Mouse (Mus musculus): ENCODE results near the gene Anxa4. TPM values are rescaled to one million over a fixed set of nuclear protein-coding genes. Genes with fewer than 3 reads are reported as not detected.

Anxa4 gene
- polyA plus RNA-seq, 1 experiment from 2014 or later, result 137 TPM

DNA sequence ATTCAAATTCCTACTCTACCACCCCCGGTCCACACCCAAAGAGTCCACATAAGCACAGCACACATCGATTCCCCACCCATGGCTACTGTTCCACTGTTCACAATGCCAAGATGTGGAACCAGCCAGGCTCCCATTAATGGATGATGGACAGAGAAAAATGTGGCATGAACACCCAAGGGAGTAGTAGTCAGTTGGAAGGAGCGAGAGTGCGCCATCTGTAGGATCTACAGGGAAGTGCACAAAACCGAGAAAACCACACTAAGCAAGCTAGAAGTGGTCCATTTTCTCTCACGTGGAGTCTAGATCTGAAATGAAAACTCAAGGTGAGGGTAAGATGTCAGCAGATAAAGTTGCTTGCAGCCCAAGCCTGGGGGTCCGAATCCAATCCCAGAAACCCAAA is 27.3 kb upstream of the Anxa4 start:
- no peak overlapping the region for H3K9ac ChIP-seq
- no peaks in the 10 kb centered on the region for H3K27me3 ChIP-seq (replicated peaks)
- no peak for ATAC-seq (ENCODE audit: insufficient read depth, low FRiP score, low read depth)
- peaks cover 11% of the 10 kb centered on the region for H3K4me1 ChIP-seq
- H3K4me2 ChIP-seq, result no peak overlapping the region
- H3K4me3 ChIP-seq (replicated peaks), result no peak overlapping the region
- H3K36me3 ChIP-seq, result no peaks in the 10 kb centered on the region
- no peaks in the 10 kb centered on the region for H3K9me3 ChIP-seq
- 57% methylated on average over 7 of the region's 7 CpGs for WGBS
- H3K27ac ChIP-seq, result no peak overlapping the region

DNA sequence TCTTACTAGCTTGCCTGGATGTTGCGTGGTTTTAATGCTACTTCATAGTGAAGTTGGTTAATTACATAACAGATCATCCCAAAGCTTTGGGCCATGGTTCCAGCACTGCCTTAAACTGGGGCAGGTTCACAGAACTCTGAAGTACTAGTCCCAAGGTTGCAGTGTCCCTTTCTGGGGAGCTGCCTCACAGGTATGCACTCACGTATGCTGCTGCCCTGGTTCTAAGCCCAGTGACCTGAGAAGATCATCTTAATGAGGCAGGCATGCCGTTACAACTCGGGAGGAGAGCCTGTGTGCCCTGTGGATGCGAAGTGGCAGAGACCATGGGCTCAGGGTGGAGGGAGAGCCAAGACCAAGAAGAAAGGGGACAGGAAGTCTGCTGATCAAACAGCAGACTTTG is 26.5 kb upstream of the Anxa4 start:
- no peaks in the 10 kb centered on the region for H3K27me3 ChIP-seq (replicated peaks)
- WGBS, result 76% methylated on average over 5 of the region's 5 CpGs

DNA sequence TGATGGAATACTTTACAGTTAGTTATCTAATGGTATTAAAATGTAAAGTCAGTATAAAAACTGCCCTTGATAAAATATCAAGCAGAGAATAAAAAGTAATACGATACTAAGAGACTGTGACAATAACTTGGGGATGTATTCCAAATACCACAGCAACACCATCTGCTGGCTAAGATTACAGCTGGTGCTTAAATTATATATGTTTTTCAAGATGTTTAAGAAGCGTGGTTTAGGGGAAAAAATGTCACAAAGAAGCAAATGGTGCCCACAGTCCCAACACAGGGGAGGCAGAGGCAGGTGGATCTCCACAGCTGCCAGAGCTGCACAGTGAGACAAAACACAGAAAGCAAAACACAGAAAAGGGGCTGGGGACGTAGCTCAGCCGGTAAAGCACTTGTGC is 25.5 kb upstream of the Anxa4 start:
- H3K27me3 ChIP-seq (replicated peaks), result no peaks in the 10 kb centered on the region
- 68% methylated on average over 4 of the region's 4 CpGs for WGBS
- peaks cover 14% of the 10 kb centered on the region for H3K4me1 ChIP-seq
- no peak overlapping the region for H3K27ac ChIP-seq
- H3K4me3 ChIP-seq (replicated peaks), result no peak overlapping the region
- no peak overlapping the region for H3K4me2 ChIP-seq
- H3K36me3 ChIP-seq, result no peaks in the 10 kb centered on the region
- no peak overlapping the region for H3K9ac ChIP-seq
- ATAC-seq (ENCODE audit: insufficient read depth, low FRiP score, low read depth), result no peak
- H3K9me3 ChIP-seq, result no peaks in the 10 kb centered on the region

More for the DNA sequence above, 26.5 kb upstream of the Anxa4 start:
- no peak overlapping the region for H3K4me3 ChIP-seq (replicated peaks)
- H3K4me1 ChIP-seq, result peaks cover 14% of the 10 kb centered on the region
- no peak overlapping the region for H3K4me2 ChIP-seq
- ATAC-seq (ENCODE audit: insufficient read depth, low FRiP score, low read depth), result no peak
- no peak overlapping the region for H3K27ac ChIP-seq
- no peaks in the 10 kb centered on the region for H3K9me3 ChIP-seq
- H3K9ac ChIP-seq, result no peak overlapping the region
- H3K36me3 ChIP-seq, result no peaks in the 10 kb centered on the region

GRCm38 (mm10) chr6:86816586-86816985 is 23.2 kb upstream of the Anxa4 start:
- WGBS, result 24% methylated on average over 8 of the region's 8 CpGs
- Histone ChIP-seq H3K9me3 (no peaks in the 10 kb centered on the region), H3K27me3 (replicated peaks) (no peaks in the 10 kb centered on the region), H3K9ac (no peak overlapping the region), H3K4me2 (no peak overlapping the region), H3K36me3 (no peaks in the 10 kb centered on the region), H3K4me3 (replicated peaks) (no peak overlapping the region), H3K27ac (no peak overlapping the region), H3K4me1 (0 out of 2 replicates have a peak, but pooled peaks cover 3% of the 10 kb centered on the region)
- no peak for ATAC-seq (ENCODE audit: insufficient read depth, low FRiP score, low read depth)

- no peaks in the 10 kb centered on the region for H3K27me3 ChIP-seq (replicated peaks)
- H3K9ac ChIP-seq, result no peak overlapping the region
- no peaks in the 10 kb centered on the region for H3K36me3 ChIP-seq
- 5% methylated on average over 6 of the region's 7 CpGs for WGBS
- 0 out of 2 replicates have a peak, but pooled peaks cover 3% of the 10 kb centered on the region for H3K4me1 ChIP-seq
- H3K4me2 ChIP-seq, result peak overlapping the region; percentile 41
- no peaks in the 10 kb centered on the region for H3K9me3 ChIP-seq
- no peak for ATAC-seq (ENCODE audit: insufficient read depth, low FRiP score, low read depth)
- H3K27ac ChIP-seq, result no peak overlapping the region
- 0 out of 2 replicates have a peak overlapping the region, but pooled peaks have one; percentile 1 for H3K4me3 ChIP-seq (replicated peaks)
These were observed 22.1 kb upstream of the Anxa4 start for GRCm38 (mm10) chr6:86815436-86815835.

GRCm38 (mm10) chr6:86814926-86815325 is 21.5 kb upstream of the Anxa4 start:
- WGBS, result 39% methylated on average over 3 of the region's 3 CpGs
- no peak overlapping the region for H3K4me3 ChIP-seq (replicated peaks)
- H3K4me1 ChIP-seq, result 0 out of 2 replicates have a peak, but pooled peaks cover 3% of the 10 kb centered on the region
- no peak overlapping the region for H3K27ac ChIP-seq
- H3K27me3 ChIP-seq (replicated peaks), result no peaks in the 10 kb centered on the region
- no peak overlapping the region for H3K9ac ChIP-seq
- no peaks in the 10 kb centered on the region for H3K36me3 ChIP-seq
- H3K4me2 ChIP-seq, result peak overlapping the region; percentile 41; the same call in 1 of the 2 replicates
- ATAC-seq (ENCODE audit: insufficient read depth, low FRiP score, low read depth), result no peak
- H3K9me3 ChIP-seq, result no peaks in the 10 kb centered on the region

GRCm38 (mm10) chr6:86813341-86813740 is 20.0 kb upstream of the Anxa4 start:
- 15% methylated on average over 3 of the region's 3 CpGs for WGBS
- H3K27me3 ChIP-seq (replicated peaks), result no peaks in the 10 kb centered on the region
- ATAC-seq (ENCODE audit: insufficient read depth, low FRiP score, low read depth), result no peak

GRCm38 (mm10) chr6:86812919-86813318 is 19.5 kb upstream of the Anxa4 start:
- WGBS, result 49% methylated on average over 4 of the region's 4 CpGs
- Histone ChIP-seq H3K36me3 (no peaks in the 10 kb centered on the region), H3K4me1 (0 out of 2 replicates have a peak, but pooled peaks cover 3% of the 10 kb centered on the region), H3K9me3 (no peaks in the 10 kb centered on the region), H3K27me3 (replicated peaks) (no peaks in the 10 kb centered on the region), H3K9ac (no peak overlapping the region), H3K27ac (no peak overlapping the region), H3K4me3 (replicated peaks) (no peak overlapping the region), H3K4me2 (no peak overlapping the region)
- no peak for ATAC-seq (ENCODE audit: insufficient read depth, low FRiP score, low read depth)

More at GRCm38 (mm10) chr6:86813341-86813740, 20.0 kb upstream of the Anxa4 start:
- H3K9ac ChIP-seq, result no peak overlapping the region
- no peak overlapping the region for H3K4me3 ChIP-seq (replicated peaks)
- no peak overlapping the region for H3K4me2 ChIP-seq
- H3K9me3 ChIP-seq, result no peaks in the 10 kb centered on the region
- H3K4me1 ChIP-seq, result 0 out of 2 replicates have a peak, but pooled peaks cover 3% of the 10 kb centered on the region
- no peak overlapping the region for H3K27ac ChIP-seq
- H3K36me3 ChIP-seq, result no peaks in the 10 kb centered on the region

DNA sequence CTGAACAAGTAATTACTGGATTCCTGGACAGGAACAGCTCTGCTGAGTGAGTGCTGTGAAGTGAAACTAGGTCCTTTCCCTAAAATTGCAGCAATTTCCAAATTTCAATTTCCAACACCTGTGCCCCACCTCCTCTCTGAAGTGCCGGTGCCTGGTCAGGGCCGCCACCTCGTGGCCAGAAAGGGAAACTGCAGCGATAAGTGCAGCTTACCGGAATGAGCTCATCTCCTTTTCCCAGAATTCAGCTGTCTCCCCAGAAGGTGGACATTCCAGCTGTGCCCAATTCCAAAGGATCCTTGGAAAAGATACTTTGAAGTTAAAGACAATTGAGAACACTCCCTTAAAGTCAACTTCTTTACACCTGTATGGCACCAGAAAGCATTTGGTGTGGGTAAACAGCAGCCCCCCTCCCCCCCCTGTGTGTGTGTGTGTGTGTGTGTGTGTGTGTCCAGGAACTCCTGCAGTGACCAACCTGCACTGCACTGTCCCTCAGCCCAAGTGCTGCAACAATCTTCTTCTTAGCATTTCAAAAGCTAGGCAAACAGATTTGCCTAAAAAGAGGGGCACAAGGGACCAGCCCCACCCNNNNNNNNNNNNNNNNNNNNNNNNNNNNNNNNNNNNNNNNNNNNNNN is 13.2 kb upstream of the Anxa4 start:
- ATAC-seq (ENCODE audit: insufficient read depth, low FRiP score, low read depth), result no peak
- no peak overlapping the region for H3K9ac ChIP-seq
- no peak overlapping the region for H3K4me2 ChIP-seq
- H3K27ac ChIP-seq, result no peak overlapping the region
- H3K9me3 ChIP-seq, result no peaks in the 10 kb centered on the region
- H3K4me1 ChIP-seq, result no peaks in the 10 kb centered on the region
- 3% methylated on average over 5 of the region's 5 CpGs for WGBS
- no peaks in the 10 kb centered on the region for H3K27me3 ChIP-seq (replicated peaks)
- H3K36me3 ChIP-seq, result no peaks in the 10 kb centered on the region
- no peak overlapping the region for H3K4me3 ChIP-seq (replicated peaks)

- no peak overlapping the region for H3K9ac ChIP-seq
- no peaks in the 10 kb centered on the region for H3K4me1 ChIP-seq
- no peak overlapping the region for H3K4me2 ChIP-seq
- no peak for ATAC-seq (ENCODE audit: insufficient read depth, low FRiP score, low read depth)
- no peaks in the 10 kb centered on the region for H3K36me3 ChIP-seq
- H3K4me3 ChIP-seq (replicated peaks), result no peak overlapping the region
- H3K9me3 ChIP-seq, result no peaks in the 10 kb centered on the region
- no peak overlapping the region for H3K27ac ChIP-seq
- H3K27me3 ChIP-seq (replicated peaks), result no peaks in the 10 kb centered on the region
- 65% methylated on average over 3 of the region's 3 CpGs for WGBS
These were observed 11.3 kb upstream of the Anxa4 start for GRCm38 (mm10) chr6:86804646-86805045.

DNA sequence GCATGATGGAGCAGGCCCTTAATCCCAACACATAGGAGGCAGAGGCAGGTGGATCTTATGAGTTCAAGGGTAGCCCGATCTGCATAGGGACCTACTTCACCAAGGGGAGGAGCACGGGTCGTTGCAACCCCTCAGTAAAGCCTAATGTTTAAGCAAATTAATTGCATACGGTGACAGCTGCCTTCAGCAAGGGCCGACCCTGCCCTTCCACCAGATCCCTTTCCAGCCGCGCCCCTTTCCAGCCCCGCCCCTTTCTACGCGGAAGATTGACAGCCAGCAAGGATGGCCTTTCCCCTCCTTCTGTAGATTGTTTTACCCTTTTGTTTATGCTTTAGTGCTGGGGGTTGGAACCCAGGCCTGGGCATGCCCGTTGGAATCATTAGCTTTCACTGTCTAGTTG is 8.0 kb upstream of the Anxa4 start:
- Histone ChIP-seq H3K9ac (no peak overlapping the region), H3K9me3 (no peaks in the 10 kb centered on the region), H3K27me3 (replicated peaks) (no peaks in the 10 kb centered on the region), H3K4me2 (no peak overlapping the region), H3K4me3 (replicated peaks) (no peak overlapping the region), H3K4me1 (no peaks in the 10 kb centered on the region), H3K27ac (no peak overlapping the region), H3K36me3 (no peaks in the 10 kb centered on the region)
- ATAC-seq (ENCODE audit: insufficient read depth, low FRiP score, low read depth), result no peak
- WGBS, result 35% methylated on average over 11 of the region's 11 CpGs

GRCm38 (mm10) chr6:86800467-86800866 is 7.1 kb upstream of the Anxa4 start:
- Histone ChIP-seq H3K9ac (no peak overlapping the region), H3K4me3 (replicated peaks) (no peak overlapping the region), H3K27me3 (replicated peaks) (no peaks in the 10 kb centered on the region), H3K27ac (no peak overlapping the region), H3K36me3 (no peaks in the 10 kb centered on the region), H3K4me2 (no peak overlapping the region), H3K4me1 (no peaks in the 10 kb centered on the region), H3K9me3 (no peaks in the 10 kb centered on the region)
- 90% methylated on average over 3 of the region's 3 CpGs for WGBS
- ATAC-seq (ENCODE audit: insufficient read depth, low FRiP score, low read depth), result no peak

- 49% methylated on average over 4 of the region's 4 CpGs for WGBS
- Histone ChIP-seq H3K4me3 (replicated peaks) (no peak overlapping the region), H3K9ac (no peak overlapping the region), H3K9me3 (no peaks in the 10 kb centered on the region), H3K4me2 (no peak overlapping the region), H3K36me3 (no peaks in the 10 kb centered on the region), H3K4me1 (peaks cover 8% of the 10 kb centered on the region; the same call in 1 of the 2 replicates), H3K27ac (no peak overlapping the region), H3K27me3 (replicated peaks) (no peaks in the 10 kb centered on the region)
- no peak for ATAC-seq (ENCODE audit: insufficient read depth, low FRiP score, low read depth)
These were observed 4.1 kb upstream of the Anxa4 start for GRCm38 (mm10) chr6:86797455-86797854.

Data from stomach, embryonic 15.5 days (tissue).